Mouse (Mus musculus) cerebellum, adult 9-10 months (tissue): ENCODE data around the gene Btbd16.

Experiments used
- DNase-seq: peaks from one replicate; pipeline ENCODE4 v3.0.0; 2022

Btbd16 gene

GRCm38 (mm10) chr7:130773914-130774630 lies at the start of gene Btbd16:
Gene Btbd16 (plus strand): TSS chr7:130774069.
- DNase-seq: no peak

- DNase-seq: no peak
These were observed 47.7 kb upstream of the Btbd16 start for GRCm38 (mm10) chr7:130726185-130726584.

- no peak for DNase-seq
These were observed 47.0 kb upstream of the Btbd16 start for GRCm38 (mm10) chr7:130726724-130727422.

- DNase-seq: no peak
These were observed 46.3 kb upstream of the Btbd16 start for GRCm38 (mm10) chr7:130727560-130727959.

GRCm38 (mm10) chr7:130731792-130732191 lies 42.1 kb upstream of the Btbd16 start:
- no peak for DNase-seq

GRCm38 (mm10) chr7:130732908-130733307 lies 41.0 kb upstream of the Btbd16 start:
- DNase-seq: no peak

GRCm38 (mm10) chr7:130733423-130733822 lies 40.4 kb upstream of the Btbd16 start:
- DNase-seq: no peak

GRCm38 (mm10) chr7:130734195-130734787 lies 39.6 kb upstream of the Btbd16 start:
- DNase-seq: no peak

GRCm38 (mm10) chr7:130741099-130741498 lies 32.8 kb upstream of the Btbd16 start:
- no peak for DNase-seq

GRCm38 (mm10) chr7:130743239-130744025 lies 30.4 kb upstream of the Btbd16 start:
- DNase-seq: no peak

GRCm38 (mm10) chr7:130749165-130749564 lies 24.7 kb upstream of the Btbd16 start:
- DNase-seq: no peak

- no peak for DNase-seq
These were observed 22.9 kb upstream of the Btbd16 start for GRCm38 (mm10) chr7:130750752-130751490.

- DNase-seq: no peak
These were observed 22.2 kb upstream of the Btbd16 start for GRCm38 (mm10) chr7:130751678-130752077.

- DNase-seq: peak; percentile 68
These were observed 19.1 kb upstream of the Btbd16 start for GRCm38 (mm10) chr7:130754790-130755189.

- no peak for DNase-seq
These were observed 17.5 kb upstream of the Btbd16 start for GRCm38 (mm10) chr7:130756343-130756835.

GRCm38 (mm10) chr7:130757326-130757865 lies 16.5 kb upstream of the Btbd16 start:
- DNase-seq: no peak

GRCm38 (mm10) chr7:130762071-130762897 lies 11.6 kb upstream of the Btbd16 start:
- peak; percentile 82 for DNase-seq

GRCm38 (mm10) chr7:130764160-130764559 lies 9.7 kb upstream of the Btbd16 start:
- no peak for DNase-seq

- DNase-seq: no peak
These were observed 7.3 kb upstream of the Btbd16 start for GRCm38 (mm10) chr7:130766411-130767170.

GRCm38 (mm10) chr7:130768151-130768550 lies 5.7 kb upstream of the Btbd16 start:
- no peak for DNase-seq
